Mouse (Mus musculus): ENCODE data around the gene Fhl3.
A peak's percentile ranks its signal among the peaks of the same experiment; 100 is the strongest.
"Not testable (repeated sequence)": the region's sequence is repeated elsewhere in the genome, so short reads cannot be mapped to it uniquely, and the experiment has no call there.

Gene Fhl3

GRCm38 (mm10) chr4:124710776-124711291 is 10.3 kb downstream of the Fhl3 start:
- peak; percentile 67 for DNase-seq

GRCm38 (mm10) chr4:124712618-124713017 is 12.1 kb downstream of the Fhl3 start:
- DNase-seq, result no peak

- not testable (repeated sequence) for DNase-seq
Observed at GRCm38 (mm10) chr4:124713850-124714249, 13.3 kb downstream of the Fhl3 start.

- DNase-seq, result peak; percentile 96
Observed at GRCm38 (mm10) chr4:124714545-124715481, 14.3 kb downstream of the Fhl3 start, which contains the start of gene Sf3a3. Gene Sf3a3, plus strand, starts transcription at chr4:124714776.

GRCm38 (mm10) chr4:124719101-124719500 is 18.6 kb downstream of the Fhl3 start:
- no peak for DNase-seq

- no peak for DNase-seq
Observed at GRCm38 (mm10) chr4:124726121-124726520, 25.6 kb downstream of the Fhl3 start.

- no peak for DNase-seq
Observed at GRCm38 (mm10) chr4:124736952-124737351, 36.5 kb downstream of the Fhl3 start.

GRCm38 (mm10) chr4:124737486-124737885 is 37.0 kb downstream of the Fhl3 start:
- DNase-seq, result no peak

GRCm38 (mm10) chr4:124738013-124738412 is 37.5 kb downstream of the Fhl3 start:
- DNase-seq, result no peak

GRCm38 (mm10) chr4:124738783-124739182 is 38.3 kb downstream of the Fhl3 start:
- no peak for DNase-seq

GRCm38 (mm10) chr4:124741376-124742343 is 41.2 kb downstream of the Fhl3 start, which contains the start of gene Inpp5b:
Gene Inpp5b, plus strand, starts transcription at chr4:124741850.
- peak; percentile 90 for DNase-seq

GRCm38 (mm10) chr4:124742839-124743238 is 42.3 kb downstream of the Fhl3 start:
- DNase-seq, result peak; percentile 54

GRCm38 (mm10) chr4:124746577-124746976 is 46.1 kb downstream of the Fhl3 start:
- DNase-seq, result no peak

- peak; percentile 71 for DNase-seq
Observed at GRCm38 (mm10) chr4:124747851-124748250, 47.4 kb downstream of the Fhl3 start.

- peak; percentile 99 for DNase-seq
Observed at GRCm38 (mm10) chr4:124751300-124752250, 51.1 kb downstream of the Fhl3 start.

GRCm38 (mm10) chr4:124752281-124753199 is 52.0 kb downstream of the Fhl3 start:
- peak; percentile 36 for DNase-seq

- no peak for DNase-seq
Observed at GRCm38 (mm10) chr4:124755526-124755925, 55.0 kb downstream of the Fhl3 start.

Data from kidney, postnatal 14 days (tissue).